Mouse (Mus musculus): ENCODE results near the gene Senp5. TPM values are rescaled to one million over a fixed set of nuclear protein-coding genes. Genes with fewer than 3 reads are reported as not detected.
"Not testable (repeated sequence)": the region's sequence is repeated elsewhere in the genome, so short reads cannot be mapped to it uniquely, and the experiment has no call there.

The Senp5 gene
- total RNA-seq (2021) = 1 to 10 TPM; 9.2 to 9.4 TPM
- long read RNA-seq, experiment 1, partial matches to known transcripts = 0 of 4 reads
- long read RNA-seq, experiment 1, other reads (novel, unspliced or antisense) = 4 of 4 reads
- long read RNA-seq, experiment 2, partial matches to known transcripts = 0 of 4 reads
- long read RNA-seq, experiment 2, other reads (novel, unspliced or antisense) = 4 of 4 reads

GRCm38 (mm10) chr16:32002509-32003477 lies at the start of gene Senp5:
Gene Senp5 (minus strand): TSS chr16:32003287.
- DNase-seq = peak; percentile 85 to 86
- intact Hi-C loops (cut with DNase I) = loop anchor here (2.0 kb wide), 1 partner anchor 54 kb away; the partner anchor contains the start of genes 0610012G03Rik and Ncbp2

- no peak for DNase-seq
Observed at GRCm38 (mm10) chr16:32042367-32042766, 39.3 kb upstream of the Senp5 start.

GRCm38 (mm10) chr16:32019678-32020077 lies 16.6 kb upstream of the Senp5 start:
- DNase-seq = no peak
- intact Hi-C loops (cut with DNase I) = no loop called here

More at GRCm38 (mm10) chr16:32042367-32042766, 39.3 kb upstream of the Senp5 start:
- intact Hi-C loops (cut with DNase I) = no loop called here

GRCm38 (mm10) chr16:32010330-32010729 lies 7.2 kb upstream of the Senp5 start:
- intact Hi-C loops (cut with DNase I) = no loop called here
- no peak for DNase-seq

- DNase-seq = no peak
- intact Hi-C loops (cut with DNase I) = no loop called here
Observed at GRCm38 (mm10) chr16:32009913-32010312, 6.8 kb upstream of the Senp5 start.

GRCm38 (mm10) chr16:32008529-32009293 lies 5.6 kb upstream of the Senp5 start:
- intact Hi-C loops (cut with DNase I) = no loop called here
- DNase-seq = no peak

- intact Hi-C loops (cut with DNase I) = no loop called here
- no peak for DNase-seq
Observed at GRCm38 (mm10) chr16:32004731-32005130, 1.6 kb upstream of the Senp5 start.

- no peak for DNase-seq
- intact Hi-C loops (cut with DNase I) = no loop called here
Observed at GRCm38 (mm10) chr16:31996371-31996770, 6.7 kb downstream of the Senp5 start.

- intact Hi-C loops (cut with DNase I) = no loop called here
- no peak for DNase-seq
Observed at GRCm38 (mm10) chr16:31993946-31994345, 9.1 kb downstream of the Senp5 start.

- no peak for DNase-seq
- intact Hi-C loops (cut with DNase I) = no loop called here
Observed at GRCm38 (mm10) chr16:31993195-31993594, 9.9 kb downstream of the Senp5 start.

- DNase-seq = no peak
- intact Hi-C loops (cut with DNase I) = no loop called here
Observed at GRCm38 (mm10) chr16:31992039-31992438, 11.0 kb downstream of the Senp5 start.

GRCm38 (mm10) chr16:31980946-31981345 lies 22.1 kb downstream of the Senp5 start:
- DNase-seq = no peak
- intact Hi-C loops (cut with DNase I) = no loop called here

- intact Hi-C loops (cut with DNase I) = no loop called here
- DNase-seq = no peak
Observed at GRCm38 (mm10) chr16:31979501-31979900, 23.6 kb downstream of the Senp5 start.

GRCm38 (mm10) chr16:31975258-31975657 lies 27.8 kb downstream of the Senp5 start:
- no peak for DNase-seq
- intact Hi-C loops (cut with DNase I) = no loop called here

- intact Hi-C loops (cut with DNase I) = no loop called here
- no peak for DNase-seq
Observed at GRCm38 (mm10) chr16:31963224-31963623, 39.9 kb downstream of the Senp5 start.

- peak; percentile 92 to 94 for DNase-seq
- intact Hi-C loops (cut with DNase I) = loop anchor here (2.0 kb wide), 1 partner anchor 54 kb away; the partner anchor contains the start of gene Senp5
Observed at GRCm38 (mm10) chr16:31948345-31948774, 54.7 kb downstream of the Senp5 start, which contains the start of the genes 0610012G03Rik and Ncbp2. Gene 0610012G03Rik (minus strand): TSS chr16:31948494. Gene Ncbp2 (plus strand): TSS chr16:31948513.

- no peak for DNase-seq
- intact Hi-C loops (cut with DNase I) = loop anchor here (2.0 kb wide), 1 partner anchor 55 kb away; the partner anchor contains the start of gene Senp5
Observed at GRCm38 (mm10) chr16:31947901-31948316, 55.2 kb downstream of the Senp5 start.

- intact Hi-C loops (cut with DNase I) = no loop called here
Observed at GRCm38 (mm10) chr16:31947333-31947732, 55.8 kb downstream of the Senp5 start.

GRCm38 (mm10) chr16:31945986-31946385 lies 57.1 kb downstream of the Senp5 start:
- DNase-seq; intact Hi-C loops (cut with DNase I): not testable (repeated sequence)

More at GRCm38 (mm10) chr16:31947333-31947732, 55.8 kb downstream of the Senp5 start:
- DNase-seq = no peak

GRCm38 (mm10) chr16:31945372-31945771 lies 57.7 kb downstream of the Senp5 start:
- DNase-seq = no peak
- intact Hi-C loops (cut with DNase I) = no loop called here

All from gastrocnemius, postnatal 36 days (tissue).